Mouse (Mus musculus): Measurements from ENCODE around the gene Pcsk2.

- TF ChIP-seq EP300 (IDR thresholded peaks at IDR 0.05) (no peak), CTCF (IDR thresholded peaks at IDR 0.05) (no peak)
These were observed 133.6 kb downstream of the Pcsk2 start for GRCm38 (mm10) chr2:143679513-143679912.

All from lung, postnatal 0 days (tissue).